Mouse (Mus musculus) CH12.LX (cell line): ENCODE measurements at regions not wholly inside any gene's neighbourhood (a gene's known extent, or its start where the extent isn't known, plus 50 kb on each side); places are given as distances from the start of the nearest gene placed in this dataset.

Experiments
- CTCF ChIP-seq, 2 experiments: IDR thresholded peaks in 1 of 2; conservative IDR thresholded peaks in 1 of 2; 2 replicates each; pipeline ENCODE4 v1.5.1; 2011 to 2012; ENCODE audit warnings: low read depth in 2 of 2, low read length in 2 of 2, improper control_type of control experiment in 1 of 2, inconsistent platforms in 1 of 2, mild to moderate bottlenecking in 1 of 2, moderate library complexity in 1 of 2
- GABPA ChIP-seq: IDR thresholded peaks from 2 replicates; pipeline ENCODE4 v1.6.1; 2012; ENCODE audit warnings: low read depth, low read length, improper control_type of control experiment, inconsistent platforms; ENCODE audit not compliant: insufficient replicate concordance
- MAFK ChIP-seq: IDR thresholded peaks from 2 replicates; pipeline ENCODE4 v1.6.1; 2011; ENCODE audit warnings: low read length, improper control_type of control experiment; ENCODE audit not compliant: insufficient replicate concordance
- NRF1 ChIP-seq: IDR thresholded peaks from 2 replicates; pipeline ENCODE4 v1.6.1; 2014; ENCODE audit warnings: low read depth, mild to moderate bottlenecking, inconsistent platforms, low read length, improper control_type of control experiment, moderate library complexity
- POLR2A ChIP-seq: IDR thresholded peaks from 2 replicates; pipeline ENCODE4 v1.6.1; 2011; ENCODE audit warnings: low read depth, mild to moderate bottlenecking, improper control_type of control experiment, low read length
- TBP ChIP-seq: conservative IDR thresholded peaks from 2 replicates; pipeline ENCODE4 v1.6.1; 2011; ENCODE audit warnings: low read depth, low read length, improper control_type of control experiment

GRCm38 (mm10) chr17:13581214-13581920 is 179.0 kb upstream of the Afdn start:
- TF ChIP-seq CTCF (conservative IDR thresholded peaks at IDR 0.05 in 1 of 2, IDR thresholded peaks at IDR 0.05 in 1 of 2; ENCODE audit: low read depth in 2 of 2, low read length in 2 of 2) = no peak
- TF ChIP-seq MAFK = no peak
- TF ChIP-seq TBP = no peak
- no peak for TF ChIP-seq GABPA
- no peak for TF ChIP-seq POLR2A
- no peak for TF ChIP-seq NRF1
